Mouse (Mus musculus): ENCODE data around the gene Tmem223. TPM values are rescaled to one million over a fixed set of nuclear protein-coding genes. Genes with fewer than 3 reads are reported as not detected.

Tmem223 gene
- polyA plus RNA-seq, 1 experiment: 21.4 TPM

- Histone ChIP-seq H3K4me1 (ENCODE audit: control insufficient read depth, insufficient read depth, low read length) (no peaks in the 10 kb centered on the region), H3K36me3 (ENCODE audit: control insufficient read depth, insufficient read depth, low read length, poor library complexity, severe bottlenecking) (peaks cover 20% of the 10 kb centered on the region), H3K27ac (ENCODE audit: insufficient read depth, low read length) (no peak overlapping the region), H3K4me3 (ENCODE audit: low read depth, low read length) (no peak overlapping the region), H3K9me3 (replicated peaks; ENCODE audit: control insufficient read depth, insufficient read depth, low read length, poor library complexity, severe bottlenecking) (no peaks in the 10 kb centered on the region), H3K9ac (ENCODE audit: low read depth, poor library complexity, severe bottlenecking) (no peak overlapping the region), H3K27me3 (ENCODE audit: control insufficient read depth, insufficient read depth, low read length, poor library complexity, severe bottlenecking) (no peaks in the 10 kb centered on the region)
- TF ChIP-seq EP300 (IDR thresholded peaks at IDR 0.05; ENCODE audit: insufficient read depth, low read depth, low read length) (no peak), CTCF (IDR thresholded peaks at IDR 0.05; ENCODE audit: low read depth, low read length) (no peak), POLR2A (IDR thresholded peaks at IDR 0.05; ENCODE audit: insufficient read depth, low read length) (no peak)
These were observed 36.5 kb upstream of the Tmem223 start for GRCm38 (mm10) chr19:8734334-8734733.

DNA sequence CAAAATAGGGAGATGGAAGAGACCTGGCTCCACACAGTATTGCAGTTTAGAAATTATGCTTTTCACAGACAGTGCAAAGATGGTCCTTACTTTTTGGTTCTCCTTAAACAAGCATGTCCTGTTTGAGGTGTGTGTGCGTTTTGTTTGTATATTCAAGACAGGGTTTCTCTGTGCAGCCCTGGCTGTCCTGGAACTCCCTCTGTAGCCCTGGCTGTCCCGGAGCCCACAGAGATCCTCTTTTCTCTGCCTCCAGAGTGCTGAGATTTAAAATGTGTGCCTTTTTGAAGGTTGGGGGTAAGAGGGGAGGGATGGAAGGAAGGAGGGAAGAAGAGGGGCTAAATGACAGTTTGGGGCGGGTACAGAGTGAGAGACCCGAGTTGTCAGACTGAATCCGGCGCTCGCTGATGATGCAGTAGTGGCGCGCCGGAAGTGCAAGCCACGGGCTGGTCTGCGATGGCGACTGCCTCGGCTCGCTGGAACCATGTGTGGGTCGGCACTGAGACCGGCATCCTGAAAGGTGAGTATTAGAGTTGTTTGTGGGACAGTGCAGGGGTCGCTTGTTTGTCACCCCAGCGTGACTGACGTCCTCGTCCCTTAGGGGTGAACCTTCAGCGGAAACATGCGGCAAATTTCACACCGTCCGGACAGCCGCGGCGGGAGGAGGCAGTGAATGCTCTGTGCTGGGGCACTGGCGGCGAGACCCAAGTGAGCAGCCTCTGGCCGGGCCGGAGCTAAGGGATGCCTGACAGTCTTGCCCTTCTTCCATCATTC lies 35.2 kb upstream of the Tmem223 start, which contains the start of gene Wdr74:
Gene Wdr74, plus strand, starts transcription at position 439 of the 771 bp plus-strand sequence.
- no peaks in the 10 kb centered on the region for H3K4me1 ChIP-seq (ENCODE audit: control insufficient read depth, insufficient read depth, low read length)
- no peak within 1 kb of the TSS for H3K27ac ChIP-seq (ENCODE audit: insufficient read depth, low read length)
- no peaks in the 10 kb centered on the region for H3K27me3 ChIP-seq (ENCODE audit: control insufficient read depth, insufficient read depth, low read length, poor library complexity, severe bottlenecking)
- H3K9me3 ChIP-seq (replicated peaks; ENCODE audit: control insufficient read depth, insufficient read depth, low read length, poor library complexity, severe bottlenecking): no peaks in the 10 kb centered on the region
- H3K36me3 ChIP-seq (ENCODE audit: control insufficient read depth, insufficient read depth, low read length, poor library complexity, severe bottlenecking): peaks cover 32% of the 10 kb centered on the region
- peak within 1 kb of the TSS; percentile 83 for H3K9ac ChIP-seq (ENCODE audit: low read depth, poor library complexity, severe bottlenecking)
- peak within 1 kb of the TSS; percentile 82 for H3K4me3 ChIP-seq (ENCODE audit: low read depth, low read length)
- TF ChIP-seq EP300 (IDR thresholded peaks at IDR 0.05; ENCODE audit: insufficient read depth, low read depth, low read length) (no peak), POLR2A (IDR thresholded peaks at IDR 0.05; ENCODE audit: insufficient read depth, low read length) (peak; percentile 80)

DNA sequence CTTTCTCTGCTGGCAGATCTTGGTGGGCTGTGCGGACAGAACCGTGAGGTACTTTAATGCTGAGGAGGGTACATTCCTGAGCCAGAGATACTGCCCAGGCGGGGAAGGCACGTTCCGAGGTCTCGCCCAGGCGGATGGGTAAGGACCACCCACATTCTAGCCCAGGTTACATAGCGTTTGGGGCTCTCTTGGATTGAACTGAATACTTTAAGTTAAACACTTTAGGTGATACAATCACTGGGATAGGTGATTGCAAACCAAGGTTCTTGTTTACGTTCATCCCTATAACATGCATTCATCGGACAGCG lies 34.7 kb upstream of the Tmem223 start:
- Histone ChIP-seq H3K9ac (ENCODE audit: low read depth, poor library complexity, severe bottlenecking) (peak overlapping the region; percentile 83), H3K27me3 (ENCODE audit: control insufficient read depth, insufficient read depth, low read length, poor library complexity, severe bottlenecking) (no peaks in the 10 kb centered on the region), H3K9me3 (replicated peaks; ENCODE audit: control insufficient read depth, insufficient read depth, low read length, poor library complexity, severe bottlenecking) (no peaks in the 10 kb centered on the region), H3K4me1 (ENCODE audit: control insufficient read depth, insufficient read depth, low read length) (no peaks in the 10 kb centered on the region), H3K4me3 (ENCODE audit: low read depth, low read length) (peak overlapping the region; percentile 82), H3K36me3 (ENCODE audit: control insufficient read depth, insufficient read depth, low read length, poor library complexity, severe bottlenecking) (peaks cover 33% of the 10 kb centered on the region), H3K27ac (ENCODE audit: insufficient read depth, low read length) (no peak overlapping the region)
- TF ChIP-seq CTCF (IDR thresholded peaks at IDR 0.05; ENCODE audit: low read depth, low read length) (no peak), POLR2A (IDR thresholded peaks at IDR 0.05; ENCODE audit: insufficient read depth, low read length) (no peak), EP300 (IDR thresholded peaks at IDR 0.05; ENCODE audit: insufficient read depth, low read depth, low read length) (no peak)

GRCm38 (mm10) chr19:8738911-8739310 lies 31.9 kb upstream of the Tmem223 start:
- H3K27ac ChIP-seq (ENCODE audit: insufficient read depth, low read length): no peak overlapping the region
- no peak overlapping the region for H3K9ac ChIP-seq (ENCODE audit: low read depth, poor library complexity, severe bottlenecking)
- no peaks in the 10 kb centered on the region for H3K4me1 ChIP-seq (ENCODE audit: control insufficient read depth, insufficient read depth, low read length)
- peaks cover 35% of the 10 kb centered on the region for H3K36me3 ChIP-seq (ENCODE audit: control insufficient read depth, insufficient read depth, low read length, poor library complexity, severe bottlenecking)
- H3K27me3 ChIP-seq (ENCODE audit: control insufficient read depth, insufficient read depth, low read length, poor library complexity, severe bottlenecking): no peaks in the 10 kb centered on the region
- TF ChIP-seq EP300 (IDR thresholded peaks at IDR 0.05; ENCODE audit: insufficient read depth, low read depth, low read length): no peak
- TF ChIP-seq CTCF (IDR thresholded peaks at IDR 0.05; ENCODE audit: low read depth, low read length): no peak
- TF ChIP-seq POLR2A (IDR thresholded peaks at IDR 0.05; ENCODE audit: insufficient read depth, low read length): no peak
- H3K9me3 ChIP-seq (replicated peaks; ENCODE audit: control insufficient read depth, insufficient read depth, low read length, poor library complexity, severe bottlenecking): no peaks in the 10 kb centered on the region
- H3K4me3 ChIP-seq (ENCODE audit: low read depth, low read length): no peak overlapping the region

- no peaks in the 10 kb centered on the region for H3K27me3 ChIP-seq (ENCODE audit: control insufficient read depth, insufficient read depth, low read length, poor library complexity, severe bottlenecking)
- no peak overlapping the region for H3K9ac ChIP-seq (ENCODE audit: low read depth, poor library complexity, severe bottlenecking)
- peaks cover 35% of the 10 kb centered on the region for H3K36me3 ChIP-seq (ENCODE audit: control insufficient read depth, insufficient read depth, low read length, poor library complexity, severe bottlenecking)
- no peaks in the 10 kb centered on the region for H3K9me3 ChIP-seq (replicated peaks; ENCODE audit: control insufficient read depth, insufficient read depth, low read length, poor library complexity, severe bottlenecking)
- TF ChIP-seq CTCF (IDR thresholded peaks at IDR 0.05; ENCODE audit: low read depth, low read length) (no peak), EP300 (IDR thresholded peaks at IDR 0.05; ENCODE audit: insufficient read depth, low read depth, low read length) (no peak), POLR2A (IDR thresholded peaks at IDR 0.05; ENCODE audit: insufficient read depth, low read length) (no peak)
- no peaks in the 10 kb centered on the region for H3K4me1 ChIP-seq (ENCODE audit: control insufficient read depth, insufficient read depth, low read length)
- H3K4me3 ChIP-seq (ENCODE audit: low read depth, low read length): no peak overlapping the region
- no peak overlapping the region for H3K27ac ChIP-seq (ENCODE audit: insufficient read depth, low read length)
These were observed 31.1 kb upstream of the Tmem223 start for GRCm38 (mm10) chr19:8739646-8740045.

DNA sequence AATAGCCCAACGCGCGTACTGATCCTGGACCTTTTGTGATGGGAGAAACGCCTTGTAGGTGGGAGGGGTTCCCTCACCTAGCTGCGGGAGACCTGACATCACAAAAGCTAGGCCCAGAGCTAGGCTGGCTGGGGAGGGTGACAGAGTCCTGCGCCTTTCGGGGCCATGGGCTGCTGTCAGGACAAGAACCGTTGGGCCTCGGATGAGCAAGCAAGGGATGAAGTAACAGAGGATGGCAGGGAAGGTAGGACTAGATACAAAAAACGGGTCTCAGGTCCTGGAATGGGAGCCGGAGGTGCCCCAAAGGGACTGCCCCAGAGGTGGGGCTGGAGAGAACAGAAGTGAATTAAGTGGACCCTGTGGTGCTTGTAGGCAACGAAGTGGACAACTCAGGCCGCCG lies 30.2 kb upstream of the Tmem223 start, which contains the start of gene 1700092M07Rik:
Gene 1700092M07Rik, plus strand, starts transcription at position 116 of the 400 bp plus-strand sequence.
- Histone ChIP-seq H3K27ac (ENCODE audit: insufficient read depth, low read length) (peak within 1 kb of the TSS; percentile 70), H3K36me3 (ENCODE audit: control insufficient read depth, insufficient read depth, low read length, poor library complexity, severe bottlenecking) (peaks cover 35% of the 10 kb centered on the region), H3K9me3 (replicated peaks; ENCODE audit: control insufficient read depth, insufficient read depth, low read length, poor library complexity, severe bottlenecking) (no peaks in the 10 kb centered on the region), H3K4me1 (ENCODE audit: control insufficient read depth, insufficient read depth, low read length) (no peaks in the 10 kb centered on the region), H3K27me3 (ENCODE audit: control insufficient read depth, insufficient read depth, low read length, poor library complexity, severe bottlenecking) (no peaks in the 10 kb centered on the region), H3K4me3 (ENCODE audit: low read depth, low read length) (peak within 1 kb of the TSS; percentile 87), H3K9ac (ENCODE audit: low read depth, poor library complexity, severe bottlenecking) (peak within 1 kb of the TSS; percentile 66)
- TF ChIP-seq EP300 (IDR thresholded peaks at IDR 0.05; ENCODE audit: insufficient read depth, low read depth, low read length) (no peak), POLR2A (IDR thresholded peaks at IDR 0.05; ENCODE audit: insufficient read depth, low read length) (no peak), CTCF (IDR thresholded peaks at IDR 0.05; ENCODE audit: low read depth, low read length) (no peak)

Measured in ES-Bruce4 (cell line).